Mouse (Mus musculus): Measurements from ENCODE around the gene Mecp2. TPM values are rescaled to one million over a fixed set of nuclear protein-coding genes. Genes with fewer than 3 reads are reported as not detected.

The Mecp2 gene
- polyA plus RNA-seq (2014; fragmentation: Illumina TruSeq; extraction: RNeasy Lipid Tissue Mini Kit (QIAGEN cat#74804); ENCODE audit: low read depth, low replicate concordance), result 20.1 TPM

GRCm38 (mm10) chrX:74135263-74135662, at the start of gene Mecp2:
Mecp2 (minus strand) TSS chrX:74135363.

DNA sequence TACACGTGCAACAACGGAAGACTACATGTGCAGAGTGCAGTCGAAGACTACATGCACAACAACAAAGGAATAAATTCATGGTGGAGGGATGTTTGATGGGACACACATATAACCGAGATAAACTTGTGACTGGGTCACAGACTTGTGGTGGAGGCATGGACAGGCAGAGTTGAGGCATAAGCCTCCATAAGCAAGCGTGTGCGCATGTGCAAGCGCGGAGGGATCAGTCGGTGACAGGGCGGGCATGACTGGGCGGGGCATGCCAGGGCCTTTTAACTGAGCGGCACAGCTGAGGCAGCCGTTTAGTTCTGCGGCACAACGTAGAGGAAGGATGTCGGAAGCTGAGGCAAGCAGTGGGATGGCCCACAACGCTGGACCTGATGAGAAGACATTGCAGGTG, 41.8 kb upstream of the Mecp2 start, which contains the start of gene Tktl1:
Gene Tktl1, plus strand, starts transcription at position 301 of the 400 bp plus-strand sequence.

GRCm38 (mm10) chrX:74167738-74168137, 32.6 kb upstream of the Mecp2 start, which contains the start of gene Tex28:
Tex28 (minus strand) TSS chrX:74167838.

GRCm38 (mm10) chrX:74127164-74127563, 8.0 kb downstream of the Mecp2 start, which contains the start of gene Opn1mw:
Opn1mw (plus strand) TSS chrX:74127464.

GRCm38 (mm10) chrX:74023188-74024049, 111.7 kb downstream of the Mecp2 start, which contains the start of gene Irak1:
Irak1 (minus strand) TSS chrX:74023918.

Other genes starting within 250 kb of the Mecp2 start
- gene Avpr2, start 243.3 kb downstream of the Mecp2 start, polyA plus RNA-seq (2014; fragmentation: Illumina TruSeq; extraction: RNeasy Lipid Tissue Mini Kit (QIAGEN cat#74804); ENCODE audit: low read depth, low replicate concordance), result not detected
- gene L1cam, start 239.3 kb downstream of the Mecp2 start, polyA plus RNA-seq (2014; fragmentation: Illumina TruSeq; extraction: RNeasy Lipid Tissue Mini Kit (QIAGEN cat#74804); ENCODE audit: low read depth, low replicate concordance), result 2.0 TPM
- gene Arhgap4, start 213.5 kb downstream of the Mecp2 start, polyA plus RNA-seq (2014; fragmentation: Illumina TruSeq; extraction: RNeasy Lipid Tissue Mini Kit (QIAGEN cat#74804); ENCODE audit: low read depth, low replicate concordance), result 1.8 TPM
- gene Naa10, start 213.4 kb downstream of the Mecp2 start, polyA plus RNA-seq (2014; fragmentation: Illumina TruSeq; extraction: RNeasy Lipid Tissue Mini Kit (QIAGEN cat#74804); ENCODE audit: low read depth, low replicate concordance), result 66.2 TPM
- gene Renbp, start 204.5 kb downstream of the Mecp2 start, polyA plus RNA-seq (2014; fragmentation: Illumina TruSeq; extraction: RNeasy Lipid Tissue Mini Kit (QIAGEN cat#74804); ENCODE audit: low read depth, low replicate concordance), result 5.6 TPM
- 32.9 TPM for gene Hcfc1, start 169.0 kb downstream of the Mecp2 start, polyA plus RNA-seq (2014; fragmentation: Illumina TruSeq; extraction: RNeasy Lipid Tissue Mini Kit (QIAGEN cat#74804); ENCODE audit: low read depth, low replicate concordance)
- 71.6 TPM for gene Irak1, start 111.4 kb downstream of the Mecp2 start, polyA plus RNA-seq (2014; fragmentation: Illumina TruSeq; extraction: RNeasy Lipid Tissue Mini Kit (QIAGEN cat#74804); ENCODE audit: low read depth, low replicate concordance)
- not detected for gene Opn1mw, start 7.9 kb downstream of the Mecp2 start, polyA plus RNA-seq (2014; fragmentation: Illumina TruSeq; extraction: RNeasy Lipid Tissue Mini Kit (QIAGEN cat#74804); ENCODE audit: low read depth, low replicate concordance)
- not detected for gene Tex28, start 32.5 kb upstream of the Mecp2 start, polyA plus RNA-seq (2014; fragmentation: Illumina TruSeq; extraction: RNeasy Lipid Tissue Mini Kit (QIAGEN cat#74804); ENCODE audit: low read depth, low replicate concordance)
- gene Tktl1, start 41.9 kb upstream of the Mecp2 start, polyA plus RNA-seq (2014; fragmentation: Illumina TruSeq; extraction: RNeasy Lipid Tissue Mini Kit (QIAGEN cat#74804); ENCODE audit: low read depth, low replicate concordance), result not detected
- gene Flna, start 114.5 kb upstream of the Mecp2 start, polyA plus RNA-seq (2014; fragmentation: Illumina TruSeq; extraction: RNeasy Lipid Tissue Mini Kit (QIAGEN cat#74804); ENCODE audit: low read depth, low replicate concordance), result 157 TPM
- 58.3 TPM for gene Emd, start 119.3 kb upstream of the Mecp2 start, polyA plus RNA-seq (2014; fragmentation: Illumina TruSeq; extraction: RNeasy Lipid Tissue Mini Kit (QIAGEN cat#74804); ENCODE audit: low read depth, low replicate concordance)
- 920 TPM for gene Rpl10, start 135.4 kb upstream of the Mecp2 start, polyA plus RNA-seq (2014; fragmentation: Illumina TruSeq; extraction: RNeasy Lipid Tissue Mini Kit (QIAGEN cat#74804); ENCODE audit: low read depth, low replicate concordance)
- 89.4 TPM for gene Taz, start 146.5 kb upstream of the Mecp2 start, polyA plus RNA-seq (2014; fragmentation: Illumina TruSeq; extraction: RNeasy Lipid Tissue Mini Kit (QIAGEN cat#74804); ENCODE audit: low read depth, low replicate concordance)
- 20.8 TPM for gene Dnase1l1, start 147.0 kb upstream of the Mecp2 start, polyA plus RNA-seq (2014; fragmentation: Illumina TruSeq; extraction: RNeasy Lipid Tissue Mini Kit (QIAGEN cat#74804); ENCODE audit: low read depth, low replicate concordance)
- gene Atp6ap1, start 161.7 kb upstream of the Mecp2 start, polyA plus RNA-seq (2014; fragmentation: Illumina TruSeq; extraction: RNeasy Lipid Tissue Mini Kit (QIAGEN cat#74804); ENCODE audit: low read depth, low replicate concordance), result 178 TPM
- 84.5 TPM for gene Gdi1, start 169.6 kb upstream of the Mecp2 start, polyA plus RNA-seq (2014; fragmentation: Illumina TruSeq; extraction: RNeasy Lipid Tissue Mini Kit (QIAGEN cat#74804); ENCODE audit: low read depth, low replicate concordance)
- 33.4 TPM for gene Fam50a, start 177.7 kb upstream of the Mecp2 start, polyA plus RNA-seq (2014; fragmentation: Illumina TruSeq; extraction: RNeasy Lipid Tissue Mini Kit (QIAGEN cat#74804); ENCODE audit: low read depth, low replicate concordance)
- 2.0 TPM for gene Plxna3, start 193.7 kb upstream of the Mecp2 start, polyA plus RNA-seq (2014; fragmentation: Illumina TruSeq; extraction: RNeasy Lipid Tissue Mini Kit (QIAGEN cat#74804); ENCODE audit: low read depth, low replicate concordance)
- 31.3 TPM for gene Lage3, start 218.3 kb upstream of the Mecp2 start, polyA plus RNA-seq (2014; fragmentation: Illumina TruSeq; extraction: RNeasy Lipid Tissue Mini Kit (QIAGEN cat#74804); ENCODE audit: low read depth, low replicate concordance)
- 73.7 TPM for gene Ubl4a, start 237.9 kb upstream of the Mecp2 start, polyA plus RNA-seq (2014; fragmentation: Illumina TruSeq; extraction: RNeasy Lipid Tissue Mini Kit (QIAGEN cat#74804); ENCODE audit: low read depth, low replicate concordance)
- gene Slc10a3, start 238.0 kb upstream of the Mecp2 start, polyA plus RNA-seq (2014; fragmentation: Illumina TruSeq; extraction: RNeasy Lipid Tissue Mini Kit (QIAGEN cat#74804); ENCODE audit: low read depth, low replicate concordance), result 7.1 TPM